Mouse (Mus musculus) ES-E14 (cell line): ENCODE measurements at regions not wholly inside any gene's neighbourhood (a gene's known extent, or its start where the extent isn't known, plus 50 kb on each side); places are given as distances from the start of the nearest gene placed in this dataset.
A peak's percentile ranks its signal among the peaks of the same experiment; 100 is the strongest.

Experiments
- CHD2 ChIP-seq: IDR thresholded peaks from 2 replicates; pipeline ENCODE4 v1.6.1; 2014; ENCODE audit warnings: mild to moderate bottlenecking, low read depth, low read length, inconsistent platforms
- HCFC1 ChIP-seq: IDR thresholded peaks from 2 replicates; pipeline ENCODE4 v1.6.1; 2012; ENCODE audit warnings: low read length, inconsistent platforms, borderline replicate concordance; ENCODE audit not compliant: insufficient read depth
- MAFK ChIP-seq: IDR thresholded peaks from 2 replicates; pipeline ENCODE4 v1.6.1; 2014; ENCODE audit warnings: mild to moderate bottlenecking, low read depth, low read length, inconsistent platforms; ENCODE audit not compliant: insufficient read depth
- ZC3H11A ChIP-seq: IDR thresholded peaks from 2 replicates; pipeline ENCODE4 v1.6.1; 2012; ENCODE audit warnings: low read depth, mild to moderate bottlenecking, inconsistent platforms, low read length, borderline replicate concordance
- ZNF384 ChIP-seq: IDR thresholded peaks from 2 replicates; pipeline ENCODE4 v1.6.1; 2012; ENCODE audit warnings: low read depth, low read length, inconsistent platforms

- no peak for TF ChIP-seq HCFC1
- no peak for TF ChIP-seq CHD2
- TF ChIP-seq ZC3H11A, result no peak
- TF ChIP-seq MAFK, result peak; percentile 83; the same call in 1 of the 2 replicates
- TF ChIP-seq ZNF384, result no peak
Measured at GRCm38 (mm10) chr4:22282536-22283323, 74.6 kb upstream of the Fbxl4 start.
